Mouse (Mus musculus) heart, postnatal 10 days (tissue): Measurements from ENCODE around the gene Fam208b. TPM values are rescaled to one million over a fixed set of nuclear protein-coding genes. Genes with fewer than 3 reads are reported as not detected.
"Not testable (repeated sequence)": the region's sequence is repeated elsewhere in the genome, so short reads cannot be mapped to it uniquely, and the experiment has no call there.

Experiments
- DNase-seq, 2 experiments: peaks; one replicate each; pipeline ENCODE4 v3.0.0; 2021
- intact Hi-C: fragments of 180-260 bp; cut with DNase I; formaldehyde crosslinking; loops from one replicate; pipeline ENCODE4 v1.15.1; 2025
- total RNA-seq, 2 experiments: library from RNA; stranded (reverse); gene quantifications; 2 replicates each; pipeline ENCODE4 v1.2.3; 2021

Gene Fam208b
- total RNA-seq, 2 experiments from 2014 or later: 16.4 to 17.9 TPM

DNA sequence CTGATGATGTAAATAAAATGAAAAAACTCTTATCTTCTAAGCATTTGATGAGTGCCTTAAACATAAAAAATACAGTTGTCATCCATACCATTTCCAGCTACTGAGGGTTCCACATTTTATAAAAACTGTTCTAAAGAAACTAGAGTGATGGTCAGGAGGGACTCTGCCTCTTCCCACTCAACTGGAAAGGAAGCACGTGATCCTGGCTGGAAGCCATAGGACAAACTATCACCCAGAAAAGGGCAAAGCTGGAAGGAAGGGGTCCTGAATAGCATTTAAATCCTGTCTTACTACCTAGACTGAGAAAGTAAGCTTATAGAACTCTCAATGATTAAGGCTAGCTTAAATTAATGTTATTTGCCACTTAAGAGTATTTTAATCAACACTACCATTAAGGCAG, 16.6 kb downstream of the Fam208b start:
- intact Hi-C loops: no loop called here
- no peak for DNase-seq

DNA sequence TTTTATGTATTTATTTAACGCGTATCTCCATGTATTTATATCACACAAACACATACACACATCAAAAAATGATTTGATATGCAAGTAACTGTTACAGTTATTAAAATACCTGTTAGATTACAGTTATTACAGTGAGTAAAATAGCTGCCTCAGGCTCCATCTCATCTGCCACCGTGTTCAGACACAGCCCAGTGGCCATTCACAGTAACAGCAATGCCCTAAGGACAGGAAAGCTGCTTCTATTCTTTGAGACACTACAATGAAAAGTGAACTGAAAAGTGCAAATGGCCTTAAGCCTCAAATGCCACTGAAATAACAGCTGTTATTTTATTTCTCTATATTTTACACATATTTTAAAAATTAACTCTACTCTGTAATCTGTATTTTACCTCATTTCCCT, 20.1 kb downstream of the Fam208b start:
- peak in 1 of 2 experiments; percentile 15 for DNase-seq
- intact Hi-C loops: loop anchor here (2.0 kb wide), 1 partner anchor 184 kb away; no protein-coding TSS in a partner anchor

GRCm38 (mm10) chr13:3563953-3564352, 47.0 kb downstream of the Fam208b start:
- intact Hi-C loops: loop anchor here (5.0 kb wide), 1 partner anchor 33 kb away; no protein-coding TSS in a partner anchor
- no peak for DNase-seq

GRCm38 (mm10) chr13:3563130-3563529, 47.8 kb downstream of the Fam208b start:
- no peak for DNase-seq
- intact Hi-C loops: loop anchor here (5.0 kb wide), 1 partner anchor 34 kb away; no protein-coding TSS in a partner anchor

DNA sequence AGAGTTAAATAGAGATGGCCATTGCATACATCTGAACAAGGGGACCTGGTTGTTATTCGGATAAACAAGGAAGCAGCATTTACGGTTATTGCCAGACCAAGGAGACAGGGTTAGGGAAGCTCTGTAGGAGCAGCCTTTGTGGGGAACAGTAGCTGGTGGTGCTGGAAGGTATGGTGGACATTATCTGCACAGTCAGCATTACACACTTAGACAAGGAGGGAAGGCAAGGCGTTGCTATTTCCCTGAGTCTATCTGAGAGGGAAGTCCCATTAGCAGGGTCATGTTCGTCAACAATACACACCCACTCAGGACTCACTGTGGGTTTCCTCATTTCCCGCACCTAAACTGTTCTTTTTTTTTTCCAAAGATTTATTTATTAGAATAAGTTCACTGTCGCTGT, 63.1 kb downstream of the Fam208b start:
- DNase-seq: no peak
- intact Hi-C loops: no loop called here

DNA sequence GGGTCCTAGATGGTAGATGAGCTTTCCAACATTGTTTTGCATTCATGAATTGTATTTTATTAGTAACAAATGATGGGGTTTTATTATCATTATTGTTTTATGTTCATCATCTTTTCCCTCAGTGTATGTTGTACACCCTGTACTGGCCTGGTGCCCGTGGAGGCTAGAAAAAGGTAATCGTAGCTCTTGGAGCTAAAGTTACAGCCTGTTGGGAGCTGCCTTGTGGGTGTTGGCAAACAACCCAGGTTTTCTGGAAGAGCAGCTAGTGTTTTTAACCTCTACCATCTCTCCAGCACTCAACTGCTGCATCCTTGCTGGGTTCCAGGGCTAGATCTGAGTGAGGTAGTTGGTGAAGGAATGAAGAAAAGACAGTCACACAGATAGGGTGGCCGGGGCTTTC, 63.5 kb downstream of the Fam208b start:
- DNase-seq: peak; percentile 33 to 51

DNA sequence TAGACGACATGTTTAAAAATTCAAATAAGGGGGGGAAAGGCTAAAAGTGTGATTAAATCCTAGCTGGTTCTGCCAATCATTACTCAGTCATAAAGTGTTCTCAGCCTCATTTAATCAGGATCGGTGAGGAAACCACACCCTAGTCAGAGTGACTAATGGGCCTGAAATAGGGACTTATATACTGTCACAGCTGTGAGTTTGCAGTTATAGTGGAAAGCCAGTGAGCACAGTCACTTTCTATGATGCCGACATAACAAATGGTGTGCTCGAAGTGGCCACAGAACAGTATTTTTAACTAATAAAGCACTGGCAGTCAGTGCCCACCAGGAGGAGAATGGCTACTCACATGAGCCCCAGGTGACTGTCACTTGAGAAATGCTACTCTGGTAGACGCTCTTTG, 66.0 kb downstream of the Fam208b start:
- DNase-seq: no peak
- intact Hi-C loops: no loop called here

More for the DNA sequence above, 63.5 kb downstream of the Fam208b start:
- intact Hi-C loops: no loop called here

DNA sequence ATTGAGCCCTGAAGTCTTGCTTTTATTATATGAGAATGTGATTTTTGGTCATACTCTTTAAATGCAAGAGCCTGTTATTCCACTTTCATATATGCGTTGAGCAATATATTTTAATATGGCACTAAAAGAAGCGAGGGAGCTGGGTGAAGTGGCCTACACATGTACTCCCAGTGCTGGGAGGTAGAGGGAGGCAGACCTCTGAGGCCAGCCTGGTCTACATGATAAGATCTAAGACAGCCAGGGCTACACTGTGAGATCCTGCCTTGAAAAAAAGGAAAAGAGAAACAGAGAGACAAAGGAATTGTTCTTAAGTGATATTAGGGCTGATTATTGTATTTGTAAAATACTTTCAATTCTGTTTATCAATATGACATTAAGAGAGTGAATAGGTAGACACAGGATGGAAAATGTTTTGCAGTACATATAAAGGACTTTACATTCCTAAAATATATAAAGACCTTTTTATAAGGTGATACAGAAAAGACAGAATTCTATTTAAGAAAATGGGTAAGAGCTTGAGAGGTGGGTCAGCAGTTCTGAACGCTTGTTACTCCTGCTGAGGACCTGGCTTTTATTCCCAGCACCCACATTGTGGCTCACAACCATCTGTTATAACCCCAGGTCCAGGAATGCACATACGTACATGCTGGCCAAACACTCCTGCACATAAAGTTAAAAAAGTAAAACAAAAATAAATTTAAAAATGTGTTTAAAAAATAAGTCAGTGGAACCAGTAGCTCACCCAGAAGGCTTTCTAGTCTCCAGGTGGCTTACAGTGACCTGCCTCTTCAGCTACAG, 66.6 kb downstream of the Fam208b start:
- DNase-seq: no peak
- intact Hi-C loops: no loop called here

DNA sequence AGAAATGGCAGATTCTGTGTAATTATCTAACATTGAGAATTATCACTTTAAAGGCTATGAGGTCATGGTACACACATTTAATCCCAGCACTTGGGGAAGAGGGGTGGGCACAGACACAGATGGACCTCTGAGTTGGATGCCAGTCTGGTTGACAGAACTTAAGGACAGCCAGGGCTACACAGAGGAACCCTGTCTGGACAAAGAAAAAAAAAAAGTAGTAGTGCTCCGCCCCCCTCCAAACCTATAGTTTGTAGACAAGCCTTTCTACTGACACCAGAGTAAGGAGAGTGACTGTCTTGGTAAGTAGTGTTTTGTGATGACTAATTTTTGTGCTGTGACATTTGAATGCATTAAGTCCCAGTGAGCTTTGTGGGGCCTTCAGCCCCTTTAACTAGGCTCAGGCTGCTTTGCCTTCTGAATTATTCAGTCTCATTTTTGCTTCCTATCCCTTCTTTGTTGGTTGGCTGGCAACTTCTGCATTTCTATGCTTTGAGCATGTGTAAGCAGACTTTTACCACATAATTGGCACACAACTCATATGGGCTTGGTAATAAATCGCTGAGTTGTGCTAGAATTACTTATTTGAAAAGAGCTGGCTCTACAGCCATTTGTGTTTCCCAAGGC, 69.6 kb downstream of the Fam208b start:
- intact Hi-C loops: no loop called here
- no peak for DNase-seq

GRCm38 (mm10) chr13:3540166-3540565, 70.7 kb downstream of the Fam208b start:
- intact Hi-C loops: no loop called here
- DNase-seq: no peak

DNA sequence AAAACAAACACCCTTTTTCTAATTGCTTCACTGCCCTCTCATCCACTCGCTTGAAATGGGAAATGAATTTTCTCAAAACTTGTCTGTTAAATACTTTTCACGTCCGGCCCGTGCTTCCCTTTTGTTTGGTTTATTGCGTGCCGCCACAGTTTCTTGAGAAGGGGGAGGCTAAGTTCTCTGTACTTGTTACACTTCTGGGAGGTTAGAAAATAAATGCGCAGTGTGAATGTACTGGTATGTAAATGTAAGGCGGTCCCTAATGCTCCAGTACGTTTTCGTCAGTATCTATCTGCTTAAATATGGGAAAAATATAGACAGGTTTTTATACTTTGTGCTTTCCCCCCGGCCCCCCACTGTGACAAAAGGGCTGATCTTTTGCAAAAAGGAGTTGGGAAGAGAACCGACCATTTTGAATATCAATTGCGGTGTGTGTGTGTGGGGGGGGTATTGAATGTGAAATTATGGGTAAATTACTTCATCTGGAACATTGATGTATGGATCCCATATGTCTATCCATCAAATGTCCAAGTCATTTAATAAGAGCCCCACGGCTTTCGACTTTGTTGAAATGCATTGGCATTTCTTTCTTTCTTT, 71.8 kb downstream of the Fam208b start:
- DNase-seq: no peak
- intact Hi-C loops: loop anchor here (2.0 kb wide), 1 partner anchor 72 kb away; the partner anchor contains the start of gene Fam208b

- intact Hi-C loops: loop anchor here (2.0 kb wide), 1 partner anchor 72 kb away; the partner anchor contains the start of gene Fam208b
- DNase-seq: peak; percentile 89 to 90
These were observed 72.5 kb downstream of the Fam208b start for GRCm38 (mm10) chr13:3538223-3538968.

DNA sequence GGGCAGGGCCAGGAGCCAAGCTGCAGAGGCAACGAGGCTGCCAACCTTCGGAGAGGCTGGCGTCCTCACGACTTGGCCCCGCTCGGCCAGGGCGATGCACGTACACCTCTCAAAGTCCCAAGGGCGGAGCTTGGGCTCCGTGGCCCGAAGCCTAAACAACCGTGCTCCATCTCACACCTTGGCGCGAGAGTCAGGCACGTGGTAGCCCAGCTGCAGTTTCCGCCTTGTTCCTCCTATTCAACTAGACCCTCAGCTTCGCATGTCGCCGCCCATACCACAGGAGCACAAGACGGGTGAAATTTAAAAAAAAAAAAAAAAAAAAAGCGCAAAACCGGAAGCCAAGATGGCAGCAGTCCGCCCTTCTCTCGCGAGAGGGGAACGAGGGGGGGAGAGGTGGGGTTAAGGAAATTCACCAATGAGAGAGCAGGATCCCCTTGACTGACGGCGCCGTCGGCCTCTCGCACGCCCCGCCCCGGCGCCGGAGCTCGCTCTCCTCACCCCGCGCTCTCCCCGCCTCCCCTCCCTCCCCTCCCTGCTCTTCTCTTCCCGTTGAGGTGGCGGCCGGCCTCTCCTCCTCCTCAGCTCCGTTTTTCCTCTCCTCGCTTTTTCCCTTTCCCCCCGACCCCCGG, 73.2 kb downstream of the Fam208b start, which contains the start of gene Gdi2:
Gdi2 (plus strand) TSS at position 470 of the 629 bp plus-strand sequence.
- intact Hi-C loops: loop anchor here (2.0 kb wide), 1 partner anchor 73 kb away; the partner anchor contains the start of gene Fam208b
- peak; percentile 96 to 97 for DNase-seq

- DNase-seq: no peak
- intact Hi-C loops: no loop called here
These were observed 76.8 kb downstream of the Fam208b start for GRCm38 (mm10) chr13:3534146-3534545.

DNA sequence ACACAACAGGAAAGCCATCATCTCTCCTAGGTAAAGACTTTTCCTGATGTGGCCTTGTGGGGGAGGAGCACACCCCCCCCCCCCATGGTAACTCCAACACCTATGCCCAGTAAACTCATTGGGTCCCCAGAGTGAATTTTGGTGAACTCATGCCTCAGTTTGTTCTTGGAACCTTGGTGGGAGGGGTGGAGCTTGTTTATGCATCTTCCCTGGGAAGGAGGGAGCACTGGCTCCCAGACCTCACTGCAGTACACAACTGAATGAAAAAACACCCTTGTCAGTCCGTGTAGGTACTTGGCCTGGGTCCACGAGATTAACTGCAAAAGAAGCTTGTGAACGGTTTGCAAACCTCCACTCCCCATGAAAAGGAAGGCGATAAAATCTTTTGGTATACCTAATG, 78.5 kb downstream of the Fam208b start:
- DNase-seq: no peak
- intact Hi-C loops: no loop called here

DNA sequence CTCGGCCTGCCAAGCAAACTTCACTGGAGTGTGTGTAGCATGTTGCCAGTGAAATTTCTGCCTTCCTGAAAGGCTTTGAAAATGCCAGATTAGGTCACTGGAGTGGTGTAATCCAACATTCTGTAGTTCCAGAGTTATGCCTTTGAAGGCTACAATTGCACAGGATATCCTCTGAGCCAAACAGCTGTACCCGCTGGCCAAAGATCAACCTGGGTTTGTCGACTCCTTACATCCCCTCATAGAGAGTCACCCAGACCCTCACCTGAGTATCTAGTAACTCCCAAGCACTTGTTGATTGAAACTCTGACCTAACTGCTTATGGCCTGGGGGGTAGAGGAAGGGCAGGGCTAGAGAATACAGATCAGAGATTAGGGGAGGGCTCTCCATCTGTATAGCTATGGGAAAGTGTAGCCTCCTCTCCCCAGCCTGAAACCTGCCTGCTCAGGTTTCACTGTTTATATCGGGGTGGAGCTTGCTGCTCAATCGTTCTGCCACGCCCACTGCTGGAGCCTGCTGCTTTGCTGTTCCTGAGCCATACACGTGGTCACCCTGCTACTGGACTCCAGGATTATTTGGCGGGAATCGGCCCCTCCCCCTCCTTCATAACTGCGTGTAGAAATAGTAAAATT, 79.1 kb downstream of the Fam208b start:
- intact Hi-C loops: no loop called here
- no peak for DNase-seq

DNA sequence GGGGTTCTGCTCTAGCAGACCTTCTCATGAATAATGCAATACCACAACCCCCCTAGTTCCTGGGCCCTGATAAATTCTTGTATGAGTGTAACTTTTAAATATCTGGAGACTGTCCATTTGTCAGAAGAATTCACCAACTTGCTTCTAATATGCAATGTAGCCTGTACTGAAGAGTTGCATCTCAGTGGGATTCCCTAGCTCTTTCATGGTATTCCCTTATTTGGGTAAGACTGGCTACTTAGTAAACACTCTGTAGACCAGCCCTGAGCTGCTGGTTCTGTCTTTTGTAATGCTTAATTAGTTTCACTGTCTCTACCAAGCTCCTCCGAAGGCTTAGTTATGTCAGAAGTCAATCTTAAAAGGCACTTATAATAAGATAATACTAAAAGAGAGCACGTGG, 79.7 kb downstream of the Fam208b start:
- intact Hi-C loops, DNase-seq: not testable (repeated sequence)

- intact Hi-C loops: no loop called here
- DNase-seq: no peak
These were observed 80.5 kb downstream of the Fam208b start for GRCm38 (mm10) chr13:3530451-3530850.

DNA sequence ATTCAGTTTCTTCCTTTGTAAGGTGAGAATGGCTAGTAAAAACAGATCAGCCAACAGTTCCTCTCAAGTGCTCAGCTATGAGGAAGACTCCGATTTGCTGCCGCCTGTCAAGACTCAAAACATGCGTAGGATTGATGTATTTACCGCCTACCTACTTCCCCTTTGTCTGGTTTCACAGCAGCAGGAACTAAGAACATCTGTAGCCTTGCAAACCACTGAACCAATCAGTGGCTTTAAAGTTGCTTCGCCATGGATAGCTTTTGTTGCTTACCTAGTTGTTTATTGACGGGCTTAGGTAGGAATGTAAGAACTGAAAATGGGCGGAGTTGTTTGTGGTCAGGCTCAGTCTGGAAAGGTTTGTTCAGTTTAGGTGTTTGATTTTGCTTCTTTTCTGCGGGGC, 84.6 kb downstream of the Fam208b start:
- DNase-seq: no peak
- intact Hi-C loops: no loop called here

GRCm38 (mm10) chr13:3525611-3526051, 85.3 kb downstream of the Fam208b start:
- intact Hi-C loops: no loop called here
- no peak for DNase-seq
